Mouse (Mus musculus): ENCODE measurements around the gene Stx3.

Gene Stx3

DNA sequence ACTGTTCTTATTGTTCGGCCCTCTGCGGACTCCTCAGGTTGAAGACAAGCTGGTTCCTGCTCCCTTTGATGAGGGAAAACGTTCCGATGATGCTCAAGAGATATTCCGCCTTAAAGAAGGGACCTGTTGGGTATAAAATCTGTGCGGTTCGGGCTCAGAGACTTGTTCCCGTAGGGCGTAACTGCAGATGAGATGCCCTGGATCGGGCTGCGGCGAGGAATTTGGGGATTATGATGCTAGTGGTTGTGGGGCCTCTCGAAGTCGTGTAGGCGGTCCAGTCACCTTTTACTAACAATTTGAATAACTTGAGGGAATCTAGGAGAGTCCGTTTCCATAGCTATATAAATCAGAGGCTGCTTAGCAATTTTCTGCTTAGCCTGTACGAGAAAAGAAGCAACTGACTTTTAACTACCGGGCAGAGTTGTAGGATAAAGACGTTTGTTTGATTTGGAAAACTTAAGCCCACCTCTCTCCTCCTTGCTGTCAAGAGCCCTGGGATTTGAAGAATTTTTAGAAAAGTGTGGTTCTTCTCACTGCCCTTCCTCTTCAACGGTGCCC is at the start of gene Stx3:
Gene Stx3 (minus strand): TSS at position 261 of the 558 bp plus-strand sequence.
- DNase-seq (ENCODE audit: low spot score in 2 of 2), result no peak

GRCm38 (mm10) chr19:11867837-11868236 is 48.6 kb upstream of the Stx3 start:
- DNase-seq (ENCODE audit: low spot score in 2 of 2), result no peak

DNA sequence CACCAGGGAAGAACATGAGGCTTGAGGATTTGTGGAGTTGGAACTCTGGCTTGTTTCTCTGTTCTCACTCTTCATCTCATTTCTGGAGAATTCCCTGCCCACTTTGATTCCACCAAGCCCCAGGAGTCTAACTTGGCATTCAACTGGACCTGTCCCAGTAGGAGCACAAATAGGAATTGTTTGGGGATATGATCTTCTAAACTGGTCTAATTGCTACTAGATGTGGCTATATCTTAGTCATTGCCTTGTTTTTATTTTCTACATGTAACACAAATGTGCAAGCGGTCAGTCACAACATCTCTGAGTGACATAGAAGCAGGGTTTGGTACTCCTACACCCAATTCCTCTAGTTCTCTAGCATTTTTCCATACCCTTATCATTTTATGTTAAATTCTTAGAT is 41.8 kb upstream of the Stx3 start, which contains the start of gene Olfr1418:
Gene Olfr1418 (minus strand): TSS at position 101 of the 400 bp plus-strand sequence.
- no peak for DNase-seq (ENCODE audit: low spot score in 2 of 2)

GRCm38 (mm10) chr19:11856506-11856905 is 37.3 kb upstream of the Stx3 start:
- DNase-seq (ENCODE audit: low spot score in 2 of 2), result no peak

GRCm38 (mm10) chr19:11854821-11855220 is 35.6 kb upstream of the Stx3 start:
- DNase-seq (ENCODE audit: low spot score in 2 of 2), result no peak

DNA sequence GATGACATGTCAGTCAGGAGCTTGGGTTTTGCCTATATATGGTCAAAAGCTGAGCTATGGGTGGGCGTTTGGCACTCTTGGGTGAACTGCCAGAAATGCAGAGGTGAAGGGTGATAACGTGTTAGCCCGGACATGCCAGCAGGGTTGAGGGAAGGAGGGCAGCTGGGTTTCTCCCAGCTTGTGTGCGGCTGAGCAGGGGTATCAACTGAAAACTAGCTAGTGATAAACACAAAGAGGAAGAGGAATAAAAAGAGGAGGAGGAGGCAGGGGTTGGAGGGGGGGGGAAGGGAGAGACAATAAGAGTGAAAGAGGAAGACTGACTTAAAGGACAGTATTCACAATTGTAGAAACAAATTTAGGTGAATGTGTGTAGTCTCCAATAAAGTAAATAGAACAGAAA is 33.4 kb upstream of the Stx3 start:
- no peak for DNase-seq (ENCODE audit: low spot score in 2 of 2)

DNA sequence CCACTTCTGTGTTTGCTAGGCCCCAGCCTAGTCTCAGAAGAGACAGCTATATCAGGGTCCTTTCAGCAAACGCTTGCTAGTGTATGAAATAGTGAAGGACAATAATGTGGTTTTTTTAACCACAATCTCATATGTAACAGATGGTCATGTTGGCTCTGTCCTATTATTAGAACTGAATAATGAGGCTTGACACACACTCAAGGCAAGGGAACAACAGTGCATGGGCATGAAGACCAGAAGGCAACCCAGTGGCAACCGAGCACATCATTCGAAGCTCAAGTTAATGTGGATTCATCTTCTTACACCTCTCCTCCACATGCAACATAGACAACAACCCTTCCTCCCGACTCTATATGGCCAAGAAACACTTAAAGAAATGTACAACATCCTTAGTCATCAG is 27.1 kb upstream of the Stx3 start:
- DNase-seq (ENCODE audit: low spot score in 2 of 2), result no peak

DNA sequence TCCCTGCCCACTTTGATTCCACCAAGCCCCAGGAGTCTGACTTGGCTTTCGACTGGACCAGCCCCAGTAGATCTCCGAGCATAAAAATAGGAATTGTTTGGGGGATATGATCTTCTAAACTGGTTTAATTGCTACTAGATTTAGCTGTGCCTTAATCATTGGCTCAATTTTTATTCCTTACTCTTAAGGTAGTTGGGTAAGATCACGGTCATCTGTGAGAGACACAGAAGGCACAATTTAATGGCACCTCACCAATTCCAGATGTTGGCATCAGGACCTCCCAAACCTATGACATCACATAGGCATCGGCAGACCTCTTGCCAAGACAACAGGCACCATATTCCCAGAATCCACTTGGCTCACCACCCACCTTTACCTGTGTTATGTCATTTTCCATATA is 19.9 kb upstream of the Stx3 start, which contains the start of gene Olfr1417:
Gene Olfr1417 (minus strand): TSS at position 101 of the 400 bp plus-strand sequence.
- DNase-seq (ENCODE audit: low spot score in 2 of 2), result no peak

GRCm38 (mm10) chr19:11823346-11824065 is 4.3 kb upstream of the Stx3 start:
- DNase-seq (ENCODE audit: low spot score in 2 of 2), result no peak

- DNase-seq (ENCODE audit: low spot score in 2 of 2), result no peak
These were observed 1.0 kb upstream of the Stx3 start for GRCm38 (mm10) chr19:11820211-11820610.

GRCm38 (mm10) chr19:11819800-11820199 is 597 bp upstream of the Stx3 start:
- DNase-seq (ENCODE audit: low spot score in 2 of 2), result peak; percentile 48 to 64

DNA sequence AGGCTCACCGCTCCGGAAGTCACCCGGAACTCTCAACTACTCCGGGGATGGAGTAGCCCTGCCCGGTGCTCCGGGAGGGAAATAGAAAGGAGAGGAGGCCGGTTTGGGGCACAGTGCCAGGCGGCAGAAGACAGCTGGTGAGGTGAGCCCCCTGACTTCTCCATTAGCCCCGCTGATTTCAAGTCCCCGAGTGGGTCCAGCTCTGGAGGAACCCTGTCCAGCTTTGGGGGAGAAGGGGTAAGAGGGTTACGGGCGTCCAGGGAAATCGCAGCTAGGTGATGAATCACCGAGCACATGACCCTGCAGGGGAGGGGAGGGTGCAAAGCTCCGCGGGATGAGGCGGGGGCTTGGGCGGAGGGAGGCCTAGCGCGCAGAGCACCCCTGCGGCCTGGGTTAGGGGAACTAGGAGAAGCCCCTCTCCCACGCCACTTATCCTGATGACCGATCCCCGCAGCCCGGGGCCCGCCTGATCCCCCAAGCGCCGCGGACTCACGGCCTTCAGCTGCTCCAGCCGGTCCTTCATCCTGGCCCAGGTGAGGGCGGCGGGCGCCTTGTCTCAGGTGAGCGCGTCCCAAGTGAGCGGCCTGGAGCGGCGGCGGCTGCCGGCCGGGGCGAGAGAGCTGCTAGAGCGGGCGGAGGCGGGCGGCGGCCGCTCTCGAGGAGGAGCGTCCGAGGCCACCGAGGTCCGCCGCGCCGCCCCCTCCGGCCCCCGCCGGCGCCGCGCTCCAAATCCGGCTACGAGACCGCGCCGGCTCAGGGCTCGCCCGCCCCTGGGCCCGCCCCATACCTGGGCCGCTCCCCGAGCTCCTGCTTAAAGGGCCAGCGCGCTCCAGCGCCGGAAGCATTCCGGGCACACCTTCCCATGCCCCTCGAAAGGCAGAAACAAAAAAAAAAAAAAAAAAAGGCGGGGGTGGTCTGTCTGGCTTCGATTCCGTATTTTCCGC is 732 bp downstream of the Stx3 start:
- DNase-seq (ENCODE audit: low spot score in 2 of 2), result no peak

- DNase-seq (ENCODE audit: low spot score in 2 of 2), result no peak
These were observed 1.6 kb downstream of the Stx3 start for GRCm38 (mm10) chr19:11817586-11817985.

GRCm38 (mm10) chr19:11816706-11817105 is 2.5 kb downstream of the Stx3 start:
- no peak for DNase-seq (ENCODE audit: low spot score in 2 of 2)

GRCm38 (mm10) chr19:11814742-11815333 is 4.4 kb downstream of the Stx3 start:
- DNase-seq (ENCODE audit: low spot score in 2 of 2), result no peak

GRCm38 (mm10) chr19:11813649-11814048 is 5.6 kb downstream of the Stx3 start:
- DNase-seq (ENCODE audit: low spot score in 2 of 2), result no peak

- DNase-seq (ENCODE audit: low spot score in 2 of 2), result no peak
These were observed 6.1 kb downstream of the Stx3 start for GRCm38 (mm10) chr19:11813136-11813535.

GRCm38 (mm10) chr19:11811688-11812365 is 7.4 kb downstream of the Stx3 start:
- DNase-seq (ENCODE audit: low spot score in 2 of 2), result no peak

GRCm38 (mm10) chr19:11810856-11811255 is 8.3 kb downstream of the Stx3 start:
- no peak for DNase-seq (ENCODE audit: low spot score in 2 of 2)

DNA sequence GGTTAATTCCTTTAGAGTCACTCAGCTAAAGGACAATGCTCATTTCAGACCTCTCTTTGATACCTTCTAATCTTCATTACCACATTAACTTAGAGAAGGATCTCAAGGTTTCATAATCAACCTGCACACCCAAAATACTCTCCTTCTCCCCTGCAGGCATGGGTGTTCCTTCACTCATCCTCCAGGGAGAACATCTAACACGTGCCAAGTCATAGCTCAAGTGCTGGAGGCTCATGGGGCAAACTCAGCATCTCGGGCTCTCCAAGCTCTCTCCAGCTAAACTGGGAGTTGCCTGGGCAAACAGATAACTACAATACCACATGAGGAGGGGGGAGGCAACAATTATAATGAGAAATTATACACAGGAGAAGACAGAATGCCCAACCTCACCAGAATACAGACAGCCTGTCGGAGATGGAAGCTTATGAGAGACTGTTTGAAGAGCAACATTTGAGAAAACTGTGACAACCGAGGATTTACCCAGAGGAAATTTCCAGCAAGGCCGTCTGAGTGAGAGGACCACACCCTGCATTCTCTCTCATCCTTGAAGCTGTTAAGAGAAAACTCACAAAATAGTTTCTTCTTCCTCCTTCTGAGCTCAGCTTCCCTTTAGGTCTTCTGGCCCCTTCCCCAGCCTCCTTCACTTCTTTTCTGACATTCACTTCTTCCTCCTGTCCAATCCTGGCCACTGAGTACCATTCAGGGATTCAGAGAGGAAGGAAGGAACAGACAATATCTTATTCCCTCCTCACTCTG is 9.0 kb downstream of the Stx3 start:
- DNase-seq (ENCODE audit: low spot score in 2 of 2), result no peak

DNA sequence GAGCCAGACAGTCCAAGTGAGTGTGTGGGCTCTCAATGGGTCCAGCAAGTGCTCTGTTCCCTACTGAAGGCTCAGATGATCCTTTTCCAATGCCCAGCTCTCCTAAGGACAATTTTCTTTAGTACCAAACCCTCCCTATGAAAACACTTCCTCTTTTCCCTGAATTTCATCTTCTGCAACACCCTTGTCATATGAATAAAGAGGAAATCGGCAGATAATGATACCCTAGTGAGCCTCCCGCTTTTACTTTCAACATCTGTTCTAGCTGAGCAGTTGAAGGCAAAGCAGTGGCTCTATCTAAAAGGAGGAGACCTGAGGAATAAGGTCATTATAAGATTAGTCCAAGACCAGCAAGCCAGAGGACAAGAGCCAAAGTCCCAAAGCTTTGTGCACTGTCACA is 10.8 kb downstream of the Stx3 start:
- DNase-seq (ENCODE audit: low spot score in 2 of 2), result no peak
